Mouse (Mus musculus): ENCODE measurements around the gene Cyp27a1.

GRCm38 (mm10) chr1:74712046-74712445 is 1.3 kb upstream of the Cyp27a1 start:
- TF ChIP-seq CTCF (IDR thresholded peaks at IDR 0.05; ENCODE audit: low read depth, low read length) (peak; percentile 27; the same call in 1 of the 2 replicates), POLR2A (IDR thresholded peaks at IDR 0.05; ENCODE audit: extremely low read depth, insufficient read depth, low read length) (no peak)
